Mouse (Mus musculus): ENCODE results near the gene Wnt16. TPM values are rescaled to one million over a fixed set of nuclear protein-coding genes. Genes with fewer than 3 reads are reported as not detected.

Gene Wnt16
- polyA plus RNA-seq, 1 experiment from 2014 or later: 0.26 TPM

- Histone ChIP-seq H3K27me3 (replicated peaks; ENCODE audit: insufficient read depth, low read length) (no peaks in the 10 kb centered on the region), H3K4me3 (ENCODE audit: low read depth, low read length) (no peak overlapping the region), H3K4me1 (ENCODE audit: insufficient read depth, low read depth, low read length) (no peaks in the 10 kb centered on the region), H3K9me3 (ENCODE audit: low read length) (no peaks in the 10 kb centered on the region), H3K9ac (replicated peaks; ENCODE audit: low read depth) (no peak overlapping the region), H3K27ac (ENCODE audit: low read length) (no peak overlapping the region), H3K36me3 (ENCODE audit: insufficient read depth, low read length) (no peaks in the 10 kb centered on the region), H3K4me2 (replicated peaks; ENCODE audit: low read depth, low read length) (no peak overlapping the region)
- DNase-seq (ENCODE audit: low spot score): no peak
- no peak for TF ChIP-seq CTCF (IDR thresholded peaks at IDR 0.05)
- WGBS: 78% methylated on average over 4 of the region's 4 CpGs
- no peak for ATAC-seq
Measured at GRCm38 (mm10) chr6:22266018-22266417, 22.0 kb upstream of the Wnt16 start.

DNA sequence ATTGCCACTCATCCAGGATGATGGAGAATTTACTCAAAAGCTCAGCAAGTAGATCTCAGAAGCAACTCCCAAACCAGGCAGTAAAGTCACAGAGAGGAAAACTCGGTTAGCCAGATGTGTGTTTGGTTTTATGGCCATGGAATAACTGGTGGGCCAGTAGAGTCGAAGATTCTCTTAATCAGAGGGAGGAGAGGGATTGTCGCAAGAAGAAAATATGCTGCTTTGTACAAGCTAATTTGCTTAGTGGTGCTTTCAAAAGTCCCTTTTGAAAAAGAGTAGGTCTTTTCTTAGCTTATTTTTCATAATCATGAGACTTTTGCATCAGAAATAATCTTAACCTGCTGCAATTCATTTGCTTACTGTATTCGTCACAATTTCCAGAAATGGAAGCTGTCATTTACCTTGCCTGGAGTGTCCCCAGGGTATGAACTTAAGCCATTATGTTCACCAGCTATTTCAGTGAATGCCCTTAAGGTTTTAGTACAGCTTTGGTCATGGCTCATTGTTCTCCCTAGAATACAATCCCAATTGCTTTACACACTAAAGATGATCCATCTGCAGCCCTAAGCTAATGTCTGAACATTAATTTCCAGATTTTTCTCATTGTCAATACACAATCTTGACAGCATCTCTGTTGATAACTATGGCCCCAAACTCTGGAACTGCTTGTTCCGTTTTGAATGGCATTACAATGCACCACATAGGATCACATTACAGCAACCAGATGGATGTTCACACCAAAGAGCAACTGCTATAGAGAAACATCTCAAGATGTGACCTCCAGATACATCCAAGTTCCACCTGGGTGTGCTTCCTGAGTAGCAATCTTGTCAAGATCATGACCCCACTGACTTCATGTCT, 20.0 kb upstream of the Wnt16 start:
- ATAC-seq (no peak), DNase-seq (ENCODE audit: low spot score) (no peak)
- Histone ChIP-seq H3K27me3 (replicated peaks; ENCODE audit: insufficient read depth, low read length) (no peaks in the 10 kb centered on the region), H3K36me3 (ENCODE audit: insufficient read depth, low read length) (no peaks in the 10 kb centered on the region), H3K4me3 (ENCODE audit: low read depth, low read length) (no peak overlapping the region), H3K4me2 (replicated peaks; ENCODE audit: low read depth, low read length) (no peak overlapping the region), H3K27ac (ENCODE audit: low read length) (no peak overlapping the region), H3K9ac (replicated peaks; ENCODE audit: low read depth) (no peak overlapping the region), H3K4me1 (ENCODE audit: insufficient read depth, low read depth, low read length) (no peaks in the 10 kb centered on the region), H3K9me3 (ENCODE audit: low read length) (no peaks in the 10 kb centered on the region)
- TF ChIP-seq EP300 (IDR thresholded peaks at IDR 0.05) (no peak), CTCF (IDR thresholded peaks at IDR 0.05) (no peak)
- 70% methylated on average over 5 of the region's 5 CpGs for WGBS

DNA sequence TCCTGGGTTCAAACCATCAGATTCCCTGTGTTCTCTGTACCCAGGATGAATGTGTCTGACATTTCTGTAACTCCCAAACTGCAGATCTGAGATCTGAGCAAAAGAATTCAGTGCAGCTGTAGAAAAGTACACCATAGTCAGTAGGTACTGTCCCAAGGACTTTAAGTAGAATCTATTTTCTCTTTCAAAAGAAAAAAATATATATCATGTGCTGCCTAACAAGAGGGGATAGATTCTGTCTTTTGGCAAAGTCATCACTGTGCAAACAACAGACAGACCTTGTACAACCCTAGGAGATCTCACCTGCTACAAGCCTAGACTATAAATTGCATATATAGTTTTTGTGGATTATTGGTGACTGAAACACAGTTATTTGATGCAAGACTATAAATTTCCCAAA, 19.4 kb upstream of the Wnt16 start:
- no peak for ATAC-seq

DNA sequence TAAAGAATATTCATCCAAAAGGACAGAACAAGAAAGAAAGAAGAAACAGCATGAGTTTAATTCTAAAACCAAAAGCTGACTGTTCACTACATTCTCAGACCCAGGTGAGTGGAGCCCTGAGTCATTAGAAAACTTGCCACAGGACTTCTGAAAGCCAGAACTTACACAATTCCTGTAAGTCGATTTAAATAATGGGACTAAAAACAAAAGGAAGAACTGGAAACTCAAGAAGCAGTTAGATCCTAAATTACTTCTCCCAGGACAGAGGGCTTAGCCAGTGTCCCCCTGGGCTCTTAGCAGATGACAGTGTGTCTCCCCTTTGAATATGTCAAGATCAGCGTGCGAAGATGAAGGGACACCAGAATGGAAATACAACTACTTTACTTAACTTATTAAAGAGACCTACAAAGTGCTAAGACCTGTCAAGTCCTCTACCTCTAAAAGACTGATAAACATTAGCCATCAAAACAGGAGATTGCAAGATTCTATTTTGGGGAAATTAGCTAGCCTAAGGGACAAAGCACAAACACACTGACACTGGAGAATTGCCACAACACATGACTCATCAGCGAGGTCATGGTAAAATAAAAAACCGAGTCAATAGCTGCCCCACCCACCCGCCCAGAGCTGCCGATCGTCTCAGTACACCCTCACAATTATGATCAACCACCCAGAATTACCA, 18.0 kb upstream of the Wnt16 start:
- Histone ChIP-seq H3K9ac (replicated peaks; ENCODE audit: low read depth) (no peak overlapping the region), H3K27ac (ENCODE audit: low read length) (no peak overlapping the region), H3K27me3 (replicated peaks; ENCODE audit: insufficient read depth, low read length) (no peaks in the 10 kb centered on the region), H3K4me1 (ENCODE audit: insufficient read depth, low read depth, low read length) (no peaks in the 10 kb centered on the region), H3K4me2 (replicated peaks; ENCODE audit: low read depth, low read length) (no peak overlapping the region), H3K36me3 (ENCODE audit: insufficient read depth, low read length) (no peaks in the 10 kb centered on the region), H3K9me3 (ENCODE audit: low read length) (no peaks in the 10 kb centered on the region), H3K4me3 (ENCODE audit: low read depth, low read length) (no peak overlapping the region)
- DNase-seq (ENCODE audit: low spot score): no peak
- ATAC-seq: no peak
- 63% methylated on average over 8 of the region's 8 CpGs for WGBS
- no peak for TF ChIP-seq EP300 (IDR thresholded peaks at IDR 0.05)
- TF ChIP-seq CTCF (IDR thresholded peaks at IDR 0.05): no peak

More for the DNA sequence above, 19.4 kb upstream of the Wnt16 start:
- H3K4me1 ChIP-seq (ENCODE audit: insufficient read depth, low read depth, low read length): no peaks in the 10 kb centered on the region
- H3K36me3 ChIP-seq (ENCODE audit: insufficient read depth, low read length): no peaks in the 10 kb centered on the region
- no peak overlapping the region for H3K4me3 ChIP-seq (ENCODE audit: low read depth, low read length)
- no peaks in the 10 kb centered on the region for H3K27me3 ChIP-seq (replicated peaks; ENCODE audit: insufficient read depth, low read length)
- H3K4me2 ChIP-seq (replicated peaks; ENCODE audit: low read depth, low read length): no peak overlapping the region
- TF ChIP-seq EP300 (IDR thresholded peaks at IDR 0.05) (no peak), CTCF (IDR thresholded peaks at IDR 0.05) (no peak)
- no peak overlapping the region for H3K9ac ChIP-seq (replicated peaks; ENCODE audit: low read depth)
- H3K27ac ChIP-seq (ENCODE audit: low read length): no peak overlapping the region
- no peaks in the 10 kb centered on the region for H3K9me3 ChIP-seq (ENCODE audit: low read length)
- no peak for DNase-seq (ENCODE audit: low spot score)

GRCm38 (mm10) chr6:22277941-22278340, 10.1 kb upstream of the Wnt16 start:
- Histone ChIP-seq H3K27me3 (replicated peaks; ENCODE audit: insufficient read depth, low read length) (no peaks in the 10 kb centered on the region), H3K36me3 (ENCODE audit: insufficient read depth, low read length) (no peaks in the 10 kb centered on the region), H3K4me3 (ENCODE audit: low read depth, low read length) (no peak overlapping the region), H3K9me3 (ENCODE audit: low read length) (no peaks in the 10 kb centered on the region), H3K9ac (replicated peaks; ENCODE audit: low read depth) (no peak overlapping the region), H3K4me1 (ENCODE audit: insufficient read depth, low read depth, low read length) (no peaks in the 10 kb centered on the region; the same call in 1 of the 2 replicates), H3K4me2 (replicated peaks; ENCODE audit: low read depth, low read length) (no peak overlapping the region), H3K27ac (ENCODE audit: low read length) (no peak overlapping the region)
- ATAC-seq (no peak), DNase-seq (ENCODE audit: low spot score) (no peak)
- TF ChIP-seq EP300 (IDR thresholded peaks at IDR 0.05) (no peak), CTCF (IDR thresholded peaks at IDR 0.05) (no peak)
- WGBS: 70% methylated on average over 3 of the region's 3 CpGs

DNA sequence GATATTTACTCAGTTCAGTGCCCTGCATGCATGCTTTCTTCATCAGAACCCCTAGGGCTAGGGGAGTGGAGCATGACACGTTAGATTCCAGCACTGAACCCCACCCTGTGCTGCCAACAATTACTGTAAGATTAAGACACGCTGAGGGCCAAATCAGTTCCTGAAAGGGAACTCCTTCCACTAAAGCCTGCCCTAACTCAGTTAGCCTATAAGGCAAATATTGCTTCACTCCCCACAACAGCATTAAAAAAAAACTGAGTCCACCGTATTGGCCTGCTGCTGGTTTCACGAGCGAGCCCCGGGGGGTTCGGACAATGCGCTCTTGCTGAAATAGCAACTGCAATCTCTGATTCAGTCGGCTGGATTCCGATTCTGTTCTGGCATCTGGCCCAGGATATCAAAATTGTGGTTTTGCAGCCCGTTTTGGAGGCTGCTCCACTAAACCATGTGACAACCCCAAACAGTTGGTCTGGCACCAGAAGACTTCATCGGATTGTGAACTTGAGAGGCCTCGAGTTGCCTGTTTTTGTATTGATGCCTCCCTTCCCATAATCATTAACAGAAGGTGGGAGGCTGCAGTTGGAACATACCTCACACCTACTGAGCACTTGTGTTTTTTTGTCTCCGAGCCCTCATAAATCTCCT, 7.7 kb upstream of the Wnt16 start:
- TF ChIP-seq EP300 (IDR thresholded peaks at IDR 0.05) (no peak), CTCF (IDR thresholded peaks at IDR 0.05) (no peak)
- ATAC-seq: peak; percentile 46
- Histone ChIP-seq H3K36me3 (ENCODE audit: insufficient read depth, low read length) (no peaks in the 10 kb centered on the region), H3K4me1 (ENCODE audit: insufficient read depth, low read depth, low read length) (no peaks in the 10 kb centered on the region; the same call in 1 of the 2 replicates), H3K4me2 (replicated peaks; ENCODE audit: low read depth, low read length) (no peak overlapping the region), H3K27me3 (replicated peaks; ENCODE audit: insufficient read depth, low read length) (no peaks in the 10 kb centered on the region; the same call in 1 of the 2 replicates), H3K27ac (ENCODE audit: low read length) (no peak overlapping the region), H3K9ac (replicated peaks; ENCODE audit: low read depth) (no peak overlapping the region), H3K9me3 (ENCODE audit: low read length) (no peaks in the 10 kb centered on the region), H3K4me3 (ENCODE audit: low read depth, low read length) (no peak overlapping the region)
- WGBS: 35% methylated on average over 14 of the region's 14 CpGs
- peak; percentile 64 for DNase-seq (ENCODE audit: low spot score)
